Mouse (Mus musculus) macrophage (primary cell): ENCODE measurements at regions not wholly inside any gene's neighbourhood (a gene's known extent, or its start where the extent isn't known, plus 50 kb on each side); places are given as distances from the start of the nearest gene placed in this dataset.

Experiments used
- H3K27ac ChIP-seq: fragments of 350-480 bp; formaldehyde crosslinking; 2 replicates; pipeline ENCODE4 v1.9.0; 2021
- H3K36me3 ChIP-seq: fragments of 350-480 bp; formaldehyde crosslinking; 2 replicates; pipeline ENCODE4 v1.9.0; 2021; ENCODE audit errors: inconsistent target
- H3K4me3 ChIP-seq: fragments of 350-480 bp; formaldehyde crosslinking; 2 replicates; pipeline ENCODE4 v1.9.0; 2021; ENCODE audit errors: inconsistent target
- H3K79me2 ChIP-seq: fragments of 350-480 bp; formaldehyde crosslinking; 2 replicates; pipeline ENCODE4 v1.9.0; 2021; ENCODE audit errors: inconsistent target
- WGBS: methylation state at CpG from one replicate; pipeline ENCODE4 v1.1.7; 2026; ENCODE audit warnings: inconsistent platforms; ENCODE audit not compliant: missing documents; 5-methylcytosine and 5-hydroxymethylcytosine counted together

- H3K36me3 ChIP-seq: no peaks in the 10 kb centered on the region
- no peak overlapping the region for H3K27ac ChIP-seq
- WGBS: 73% methylated on average over 3 of the region's 3 CpGs
- H3K4me3 ChIP-seq: no peak overlapping the region
- no peaks in the 10 kb centered on the region for H3K79me2 ChIP-seq
Measured at GRCm38 (mm10) chr10:111918071-111918507, 54.4 kb upstream of the Krr1 start.

GRCm38 (mm10) chr10:111919475-111919874, 53.0 kb upstream of the Krr1 start:
- no peak overlapping the region for H3K4me3 ChIP-seq
- H3K36me3 ChIP-seq: no peaks in the 10 kb centered on the region
- 86% methylated on average over 2 of the region's 2 CpGs for WGBS
- H3K79me2 ChIP-seq: no peaks in the 10 kb centered on the region
- H3K27ac ChIP-seq: no peak overlapping the region

DNA sequence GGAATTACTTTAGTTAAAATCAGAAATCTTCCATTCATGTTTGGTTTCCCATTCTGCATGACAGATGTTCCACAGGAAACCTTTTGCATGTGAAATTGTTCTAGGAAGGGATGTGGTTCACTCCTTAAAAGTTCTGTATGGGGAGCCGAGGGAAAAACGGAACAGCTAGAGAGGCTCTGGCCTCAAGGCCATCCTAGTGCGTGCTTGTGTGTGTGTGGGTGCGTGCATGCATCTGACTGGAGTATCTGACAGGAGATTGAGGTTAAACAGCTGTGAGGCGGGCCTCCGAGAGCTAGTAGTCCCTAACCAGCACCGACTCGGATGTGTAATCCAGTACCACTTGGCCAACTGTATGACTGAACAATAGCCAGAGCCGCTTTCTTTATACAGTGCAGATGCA, 51.0 kb upstream of the Krr1 start:
- Histone ChIP-seq H3K27ac (no peak overlapping the region), H3K4me3 (no peak overlapping the region), H3K79me2 (no peaks in the 10 kb centered on the region), H3K36me3 (no peaks in the 10 kb centered on the region)
- 91% methylated on average over 9 of the region's 9 CpGs for WGBS
